Mouse (Mus musculus) right cerebral cortex, adult 2 months (tissue): ENCODE measurements around the gene Serbp1.

Source experiments
- DNase-seq, 2 experiments: peaks; one replicate each; pipeline ENCODE4 v3.0.0; 2021 to 2022; ENCODE audit warnings: low spot score in 2 of 2

Gene Serbp1

DNA sequence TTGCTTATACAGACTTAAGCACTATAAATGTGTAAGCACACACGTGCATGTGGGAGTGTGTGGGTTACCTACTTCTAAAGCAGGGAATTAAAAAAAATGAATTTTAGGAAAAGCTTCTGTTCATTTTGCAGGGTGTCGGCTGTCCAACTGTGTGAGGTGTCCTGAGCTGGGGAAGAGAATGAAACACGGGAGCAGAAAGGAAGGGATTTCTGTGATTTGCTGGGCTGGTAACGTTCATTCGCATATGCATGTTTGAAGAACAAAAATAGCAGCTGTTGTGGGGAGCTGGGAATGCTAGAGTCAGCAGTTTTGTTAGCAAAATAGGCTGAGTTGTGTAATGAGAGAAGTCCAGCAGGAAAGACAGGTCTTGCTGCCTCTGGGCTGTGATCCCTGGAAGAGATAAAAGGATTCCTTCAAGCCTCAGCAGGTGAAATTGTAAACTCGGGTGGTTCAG lies 62.8 kb downstream of the Serbp1 start:
- DNase-seq, result peak; percentile 44 to 53

DNA sequence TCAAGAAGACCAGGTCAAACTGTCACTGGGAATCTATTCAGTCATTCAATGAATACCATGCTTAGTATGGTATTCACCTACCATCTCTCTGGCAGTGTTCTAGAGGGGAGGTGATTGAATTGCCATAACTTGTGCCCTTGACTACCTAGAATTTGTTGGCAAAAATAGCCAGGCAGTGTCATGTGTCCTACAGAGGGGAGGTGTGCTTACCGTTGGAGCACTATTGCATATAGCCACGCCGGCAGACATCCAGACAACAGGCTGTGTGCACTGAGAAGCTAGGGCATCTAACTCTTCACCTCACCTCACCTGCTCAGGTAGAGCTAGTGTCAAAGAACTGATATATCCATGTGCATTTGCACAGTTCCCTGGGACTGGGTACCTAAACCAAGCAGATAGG lies 63.3 kb downstream of the Serbp1 start:
- no peak for DNase-seq

DNA sequence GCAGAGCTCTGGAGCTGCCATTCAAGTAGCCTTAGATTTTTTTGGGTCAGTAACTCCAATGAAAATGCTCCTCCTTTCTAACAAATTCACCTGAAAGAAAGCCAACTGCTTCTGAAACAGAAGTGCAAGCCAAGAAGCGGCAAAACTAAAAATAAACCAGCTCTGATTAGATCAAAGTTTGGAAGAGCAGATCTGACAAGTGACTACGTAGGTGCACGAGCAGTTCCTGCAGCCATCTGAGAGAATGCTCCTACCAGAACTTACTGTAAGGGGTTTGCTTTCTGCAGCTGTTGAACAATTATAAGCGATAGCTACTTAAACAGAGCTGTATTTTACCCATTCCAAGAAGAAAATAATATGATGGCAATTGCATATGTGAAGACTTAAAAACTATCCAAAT lies 64.5 kb downstream of the Serbp1 start:
- DNase-seq, result no peak

DNA sequence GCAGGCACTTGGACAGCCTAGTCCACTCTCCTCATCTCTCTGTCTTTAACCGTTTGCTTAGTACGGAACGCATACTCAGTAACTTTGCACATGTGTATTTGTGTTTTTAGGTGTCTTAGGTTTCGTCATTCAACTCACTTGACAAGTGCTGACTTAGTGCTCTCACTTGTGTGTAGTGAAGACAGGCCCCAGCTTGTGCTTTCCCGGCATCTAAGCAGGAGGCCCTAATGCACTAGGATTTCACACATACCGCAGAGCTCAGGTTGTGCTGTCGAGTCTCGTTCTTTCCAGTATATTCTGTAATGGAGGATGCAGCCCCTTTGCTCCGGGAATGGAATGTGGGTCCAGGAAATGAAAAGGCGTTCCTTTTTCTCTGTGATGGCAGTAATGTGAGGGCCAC lies 65.2 kb downstream of the Serbp1 start:
- no peak for DNase-seq

DNA sequence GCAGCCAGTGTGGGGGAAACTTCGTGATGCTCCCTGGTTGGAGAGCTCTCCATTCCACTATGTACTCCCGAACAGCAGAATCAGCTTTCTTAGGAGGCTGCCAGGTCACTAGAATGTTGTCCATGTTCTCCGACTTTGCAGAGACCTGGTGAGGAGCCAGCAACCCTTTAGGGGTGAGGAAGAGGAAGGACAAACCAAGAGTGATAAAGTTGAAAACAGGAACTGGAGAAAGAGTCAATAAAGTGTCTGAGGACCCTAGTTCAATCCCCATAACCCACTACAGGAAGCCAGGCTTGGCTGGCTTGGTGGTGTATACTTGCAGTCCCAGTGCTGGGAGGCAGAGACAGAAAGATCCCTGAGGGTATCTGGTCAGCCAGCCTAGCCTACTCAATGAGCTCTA lies 71.0 kb downstream of the Serbp1 start:
- no peak for DNase-seq

DNA sequence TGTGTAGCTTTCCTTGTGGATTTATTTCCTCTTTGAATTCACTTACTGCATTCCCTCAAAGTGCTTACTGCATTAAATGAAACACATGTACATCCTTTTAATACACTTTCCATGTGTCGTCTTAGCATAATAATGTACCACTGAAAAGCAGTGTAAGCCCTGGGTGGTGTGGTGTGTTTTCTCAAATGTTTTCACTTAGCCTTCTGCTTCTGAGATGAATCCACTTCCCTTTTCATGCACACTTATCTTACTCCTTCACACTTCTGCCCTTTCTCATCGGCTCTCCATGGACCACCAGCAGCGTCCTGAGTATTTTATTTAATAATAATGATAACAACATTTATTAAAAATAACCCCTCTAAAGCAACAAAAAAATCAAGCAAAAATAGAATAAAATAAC lies 71.8 kb downstream of the Serbp1 start:
- no peak for DNase-seq

DNA sequence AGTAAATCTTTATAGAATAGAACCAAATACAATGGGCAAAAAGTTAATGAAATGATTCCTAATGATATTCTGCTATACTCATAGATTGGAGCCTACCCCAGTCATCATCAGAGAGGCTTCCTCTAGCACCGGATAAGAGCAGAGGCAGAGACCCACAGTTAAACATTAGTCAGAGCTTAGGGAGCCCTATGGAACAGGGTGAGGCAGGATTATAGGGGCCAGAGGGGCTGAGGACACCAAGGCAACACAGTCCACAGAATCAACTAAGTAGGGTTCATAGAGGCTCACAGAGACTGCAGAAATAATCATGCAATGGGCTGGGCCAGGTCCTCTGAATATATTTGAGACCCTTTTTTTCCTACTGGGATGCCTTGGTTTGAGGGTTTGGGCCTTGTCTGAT lies 76.7 kb downstream of the Serbp1 start:
- no peak for DNase-seq

DNA sequence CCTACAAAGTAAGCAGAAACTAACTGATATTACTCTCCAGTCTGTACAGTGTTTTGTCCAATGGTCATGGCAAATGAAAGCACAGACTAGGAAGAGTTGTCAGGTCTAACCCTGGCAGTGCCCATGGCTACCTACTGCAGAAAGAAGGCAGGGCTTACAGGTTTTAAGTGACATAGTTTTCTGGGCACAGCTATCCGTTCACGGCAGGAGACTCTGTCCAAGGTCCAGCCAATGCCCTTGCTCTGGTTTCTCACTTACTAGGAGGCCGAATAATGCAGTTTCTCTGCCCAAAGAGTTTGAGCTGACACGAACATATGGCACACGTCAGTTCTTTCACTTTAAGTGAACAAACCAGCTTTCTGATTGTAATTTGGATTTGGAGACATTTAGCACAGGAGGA lies 79.1 kb downstream of the Serbp1 start:
- no peak for DNase-seq

DNA sequence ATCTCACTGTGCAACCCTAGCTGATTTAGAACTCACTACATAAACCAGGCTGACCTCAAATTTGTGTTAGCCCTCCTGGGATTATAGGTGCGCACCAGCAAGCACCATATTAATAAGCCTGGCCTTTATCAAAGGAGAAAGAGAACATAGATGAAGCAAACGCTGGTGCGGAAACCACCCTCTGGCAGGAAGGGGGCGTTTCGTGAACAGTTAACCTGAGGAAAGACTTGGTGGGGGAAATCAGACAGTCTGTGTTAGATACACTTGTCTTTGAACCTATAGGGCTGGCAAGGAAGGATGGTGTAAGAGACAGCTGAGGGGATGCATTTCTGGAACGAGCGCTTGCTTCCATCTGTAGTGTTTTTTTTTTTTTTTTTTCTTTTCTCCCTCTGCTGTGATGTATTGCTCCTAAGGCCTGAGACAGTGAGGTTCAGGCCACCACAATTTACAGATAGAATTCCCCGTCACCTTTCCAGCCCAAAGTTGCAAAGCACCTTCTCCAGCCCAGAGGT lies 79.9 kb downstream of the Serbp1 start:
- no peak for DNase-seq

DNA sequence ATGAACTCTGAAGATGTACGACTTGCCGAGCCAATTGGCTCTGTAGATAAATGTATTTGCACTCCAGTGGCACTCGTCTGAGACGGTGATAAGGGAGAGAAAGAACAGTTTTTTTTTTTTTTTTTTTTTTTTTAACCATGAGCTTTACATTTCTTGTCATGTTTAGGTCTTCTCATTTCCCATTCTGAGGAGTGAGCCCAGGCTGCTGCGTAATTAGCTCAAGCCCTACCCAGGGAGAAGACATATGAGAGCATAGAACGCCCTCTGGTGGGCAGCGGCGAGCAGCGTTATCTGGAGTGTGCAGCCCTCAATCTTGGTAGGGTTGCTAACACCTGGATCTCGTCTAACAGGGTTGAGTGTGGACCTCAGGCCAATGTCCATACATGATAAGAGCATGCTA lies 80.5 kb downstream of the Serbp1 start:
- peak; percentile 71 to 72 for DNase-seq

DNA sequence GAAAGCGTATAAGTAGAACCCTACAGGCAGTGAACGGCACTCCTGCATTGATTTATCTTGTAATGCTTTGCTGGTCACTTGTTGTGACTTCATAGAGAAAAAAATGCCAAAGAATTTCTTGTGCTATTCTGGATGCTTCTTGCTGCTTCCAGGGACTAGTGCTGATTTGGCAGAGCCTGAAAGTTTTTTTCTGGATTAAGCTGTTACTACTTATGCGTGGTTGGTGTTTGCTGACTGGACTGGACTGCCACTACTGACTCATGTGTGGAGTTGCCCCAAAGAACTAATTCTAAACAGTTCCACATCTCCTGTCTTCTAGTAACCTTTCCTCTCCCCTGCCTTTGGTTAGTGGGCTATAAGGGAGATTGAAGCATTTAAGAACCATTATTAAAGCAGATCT lies 85.8 kb downstream of the Serbp1 start:
- no peak for DNase-seq

DNA sequence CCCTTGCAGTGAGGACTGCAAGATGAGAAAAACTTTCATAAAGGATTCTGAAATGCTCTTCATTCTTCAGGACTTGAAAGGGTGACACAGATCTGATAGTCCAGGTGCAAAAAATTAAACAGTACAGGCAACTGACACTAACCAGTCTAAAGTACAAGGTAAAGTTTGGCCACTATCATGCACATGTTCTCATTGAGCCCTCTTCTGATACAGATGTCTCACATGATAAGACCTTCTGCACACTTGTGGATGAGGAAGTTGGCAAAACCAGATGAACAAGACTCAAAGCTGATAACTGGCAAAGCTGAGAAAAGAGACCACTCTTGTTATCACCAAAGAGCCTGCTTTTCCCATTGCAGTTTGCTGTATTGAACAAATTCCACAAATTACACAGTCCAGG lies 100.0 kb downstream of the Serbp1 start:
- no peak for DNase-seq

DNA sequence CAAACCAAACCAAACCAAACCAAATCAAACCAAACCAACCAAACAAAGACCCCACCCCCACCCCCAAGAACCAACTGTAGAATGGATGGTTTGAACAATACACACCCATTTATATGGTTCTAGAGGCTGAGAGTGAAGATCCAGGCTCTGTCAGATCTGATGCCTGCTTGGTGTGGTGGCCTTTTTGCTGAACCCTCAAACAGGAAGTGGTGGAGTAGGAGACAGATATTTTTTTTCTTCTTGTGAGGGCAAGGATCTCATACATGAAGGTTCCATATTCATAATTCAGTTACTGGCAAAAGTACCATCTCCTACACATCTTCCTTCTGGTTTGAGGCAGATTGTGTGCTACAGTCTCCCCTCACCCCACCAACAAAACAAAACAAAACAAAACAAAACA lies 101.5 kb downstream of the Serbp1 start:
- DNase-seq, result no peak
